Mouse (Mus musculus) stomach, postnatal 0 days (tissue): ENCODE measurements at regions not wholly inside any gene's neighbourhood (a gene's known extent, or its start where the extent isn't known, plus 50 kb on each side); places are given as distances from the start of the nearest gene placed in this dataset.

ENCODE experiments used
- CTCF ChIP-seq: IDR thresholded peaks from 2 replicates; pipeline ENCODE4 v1.5.1; 2016; ENCODE audit warnings: antibody characterized with exemption, low read depth, mild to moderate bottlenecking, moderate library complexity
- EP300 ChIP-seq: optimal IDR thresholded peaks from 2 replicates; pipeline ENCODE3; 2016; ENCODE audit warnings: antibody characterized with exemption

DNA sequence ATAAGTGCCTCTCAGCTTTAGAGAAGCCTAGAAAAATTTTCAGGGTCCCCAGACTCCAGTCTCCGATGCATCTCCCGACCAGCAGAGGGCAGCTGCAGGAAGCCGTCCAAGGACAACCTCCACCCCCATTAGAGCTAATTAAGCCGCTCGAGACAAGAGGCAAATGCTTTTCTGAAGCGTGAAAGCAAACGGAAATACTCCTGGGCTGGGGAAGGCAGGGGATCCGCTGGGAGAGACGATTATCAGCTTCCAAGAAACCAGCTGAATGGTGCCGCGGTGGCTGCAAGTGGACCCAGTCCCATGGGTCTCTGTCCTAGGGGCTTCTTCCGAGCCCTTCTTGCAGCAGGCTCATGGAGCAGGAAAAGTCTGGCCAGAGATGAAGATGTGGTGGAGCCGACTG lies 241.4 kb upstream of the Brinp1 start:
- no peak for TF ChIP-seq EP300
- TF ChIP-seq CTCF, result peak; percentile 77
